Mouse (Mus musculus): ENCODE measurements at regions not wholly inside any gene's neighbourhood (a gene's known extent, or its start where the extent isn't known, plus 50 kb on each side); places are given as distances from the start of the nearest gene placed in this dataset.

DNA sequence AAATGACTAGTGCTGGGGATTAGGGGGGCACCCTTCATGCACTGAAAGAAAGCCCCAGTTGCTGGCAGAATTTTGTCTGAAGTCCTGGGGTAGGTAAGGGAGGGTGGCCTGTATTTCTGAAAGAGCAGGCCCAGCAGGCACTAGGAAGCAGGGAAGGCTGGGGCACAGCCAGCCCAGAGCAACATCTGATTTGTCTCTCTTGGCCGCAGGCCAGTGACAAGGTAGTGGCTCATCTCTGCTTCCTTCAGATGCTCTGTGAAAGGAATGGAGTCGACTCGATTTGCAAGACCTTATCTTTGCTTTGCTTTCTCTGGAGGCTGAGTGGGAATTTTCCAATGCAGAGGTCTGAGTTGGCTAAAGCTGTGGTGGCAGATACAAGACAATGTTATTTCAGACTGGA is 390.9 kb downstream of the Vps13c start:
- DNase-seq, result no peak
- Histone ChIP-seq H3K4me3 (no peak overlapping the region), H3K27me3 (ENCODE audit: control insufficient read depth, insufficient read depth, low read length) (no peaks in the 10 kb centered on the region), H3K9ac (ENCODE audit: low read depth, low read length) (no peak overlapping the region), H3K36me3 (ENCODE audit: control insufficient read depth, insufficient read depth, low read length) (no peaks in the 10 kb centered on the region), H3K79me2 (replicated peaks; ENCODE audit: control insufficient read depth, insufficient read depth, low read length) (no peaks in the 10 kb centered on the region), H3K27ac (no peak overlapping the region), H3K4me1 (ENCODE audit: control insufficient read depth, insufficient read depth, low read length) (no peaks in the 10 kb centered on the region)
- intact Hi-C loops (cut with DNase I), result no loop called here
- 17% methylated on average over 3 of the region's 3 CpGs for WGBS
- no peak for TF ChIP-seq CTCF (IDR thresholded peaks at IDR 0.05)
- TF ChIP-seq POLR2A (IDR thresholded peaks at IDR 0.05; ENCODE audit: insufficient read depth, low read depth, low read length), result no peak
- TF ChIP-seq EP300 (IDR thresholded peaks at IDR 0.05; ENCODE audit: insufficient read depth, low read depth, low read length), result no peak

- 47% methylated on average over 12 of the region's 12 CpGs for whole genome bisulfite sequencing
- Histone ChIP-seq H3K4me3 (no peak overlapping the region), H3K79me2 (replicated peaks; ENCODE audit: control insufficient read depth, insufficient read depth, low read length) (no peaks in the 10 kb centered on the region), H3K27ac (no peak overlapping the region), H3K36me3 (ENCODE audit: control insufficient read depth, insufficient read depth, low read length) (no peaks in the 10 kb centered on the region; the same call in 1 of the 2 replicates), H3K27me3 (ENCODE audit: control insufficient read depth, insufficient read depth, low read length) (no peaks in the 10 kb centered on the region), H3K9ac (ENCODE audit: low read depth, low read length) (no peak overlapping the region), H3K4me1 (ENCODE audit: control insufficient read depth, insufficient read depth, low read length) (no peaks in the 10 kb centered on the region)
- intact Hi-C loops (cut with DNase I), result no loop called here
- DNase-seq, result no peak
- TF ChIP-seq POLR2A (IDR thresholded peaks at IDR 0.05; ENCODE audit: insufficient read depth, low read depth, low read length) (no peak), CTCF (IDR thresholded peaks at IDR 0.05) (no peak), EP300 (IDR thresholded peaks at IDR 0.05; ENCODE audit: insufficient read depth, low read depth, low read length) (no peak)
These were observed 394.9 kb downstream of the Vps13c start for GRCm38 (mm10) chr9:68234979-68235649.

DNA sequence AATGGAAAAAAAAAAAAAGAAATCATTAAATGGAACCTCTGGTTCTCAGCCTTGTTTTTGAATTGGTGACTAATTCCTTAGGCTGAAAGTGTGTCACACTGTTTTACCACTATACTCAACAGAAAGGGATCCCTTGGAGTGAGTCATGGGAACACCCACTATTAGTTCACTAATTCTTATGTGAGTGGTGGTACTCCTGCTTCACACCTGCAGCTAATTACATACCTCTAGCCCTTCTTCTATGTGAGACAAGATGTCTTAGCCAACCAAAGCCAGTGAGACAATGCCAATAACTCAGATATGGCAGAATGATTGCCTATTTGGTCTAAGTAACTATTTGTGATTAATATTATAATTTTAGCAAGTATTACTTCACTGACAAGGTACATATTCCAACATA is 398.9 kb downstream of the Vps13c start:
- Histone ChIP-seq H3K4me1 (ENCODE audit: control insufficient read depth, insufficient read depth, low read length) (no peaks in the 10 kb centered on the region), H3K9ac (ENCODE audit: low read depth, low read length) (no peak overlapping the region), H3K27me3 (ENCODE audit: control insufficient read depth, insufficient read depth, low read length) (no peaks in the 10 kb centered on the region), H3K27ac (no peak overlapping the region), H3K4me3 (no peak overlapping the region), H3K79me2 (replicated peaks; ENCODE audit: control insufficient read depth, insufficient read depth, low read length) (no peaks in the 10 kb centered on the region), H3K36me3 (ENCODE audit: control insufficient read depth, insufficient read depth, low read length) (no peaks in the 10 kb centered on the region; the same call in 1 of the 2 replicates)
- DNase-seq, result no peak
- no peak for TF ChIP-seq POLR2A (IDR thresholded peaks at IDR 0.05; ENCODE audit: insufficient read depth, low read depth, low read length)
- no peak for TF ChIP-seq EP300 (IDR thresholded peaks at IDR 0.05; ENCODE audit: insufficient read depth, low read depth, low read length)
- TF ChIP-seq CTCF (IDR thresholded peaks at IDR 0.05), result no peak
- intact Hi-C loops (cut with DNase I), result no loop called here

DNA sequence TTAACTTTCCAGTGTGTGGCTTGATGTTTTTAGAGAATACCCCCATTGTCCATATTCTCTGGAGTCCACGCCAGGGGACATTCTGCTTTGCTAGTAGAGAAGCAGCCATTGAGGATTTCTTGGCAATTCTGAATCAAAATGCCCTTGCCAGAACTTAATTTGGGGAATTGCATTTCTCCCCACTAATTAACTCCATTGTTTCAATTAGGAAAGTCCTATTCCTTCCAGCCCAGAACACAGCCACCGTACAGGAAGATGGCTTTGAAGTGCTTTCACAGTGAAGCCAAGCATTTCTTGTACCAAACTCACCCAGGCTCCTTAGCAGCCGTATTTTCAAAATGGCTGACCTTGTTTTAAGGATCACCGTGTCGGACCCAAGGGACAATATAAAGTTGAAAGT is 399.4 kb downstream of the Vps13c start:
- Histone ChIP-seq H3K27me3 (ENCODE audit: control insufficient read depth, insufficient read depth, low read length) (no peaks in the 10 kb centered on the region), H3K36me3 (ENCODE audit: control insufficient read depth, insufficient read depth, low read length) (no peaks in the 10 kb centered on the region; the same call in 1 of the 2 replicates), H3K4me1 (ENCODE audit: control insufficient read depth, insufficient read depth, low read length) (no peaks in the 10 kb centered on the region), H3K9ac (ENCODE audit: low read depth, low read length) (no peak overlapping the region), H3K4me3 (no peak overlapping the region), H3K27ac (no peak overlapping the region), H3K79me2 (replicated peaks; ENCODE audit: control insufficient read depth, insufficient read depth, low read length) (no peaks in the 10 kb centered on the region)
- DNase-seq, result no peak
- intact Hi-C loops (cut with DNase I), result no loop called here
- 90% methylated on average over 5 of the region's 5 CpGs for WGBS
- TF ChIP-seq CTCF (IDR thresholded peaks at IDR 0.05) (no peak), POLR2A (IDR thresholded peaks at IDR 0.05; ENCODE audit: insufficient read depth, low read depth, low read length) (no peak), EP300 (IDR thresholded peaks at IDR 0.05; ENCODE audit: insufficient read depth, low read depth, low read length) (no peak)

DNA sequence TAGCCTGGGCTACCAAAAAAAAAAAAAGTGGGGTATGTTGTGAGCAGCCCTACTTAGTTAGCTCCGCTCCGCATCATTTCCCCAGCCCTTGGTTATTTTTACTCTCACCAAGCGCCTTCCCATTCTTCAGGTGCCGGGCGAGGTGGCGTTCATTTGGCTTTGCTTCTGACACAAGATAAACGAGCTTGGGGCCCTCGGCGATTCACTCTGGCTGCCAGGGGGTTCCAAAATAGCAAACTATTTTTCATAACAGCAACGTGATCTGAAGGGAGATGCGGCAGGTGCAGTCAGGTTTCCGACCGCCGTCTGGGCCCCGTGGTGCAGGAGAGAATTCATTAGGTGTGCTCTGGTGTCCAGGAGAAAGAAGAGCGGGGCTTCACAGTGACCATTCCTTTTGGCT is 403.6 kb upstream of the Rora start:
- intact Hi-C loops (cut with DNase I), result loop anchor here (5.0 kb wide), 1 partner anchor 233 kb away; no protein-coding TSS in a partner anchor

GRCm38 (mm10) chr9:68254218-68254617 is 399.4 kb upstream of the Rora start:
- no peak overlapping the region for H3K27ac ChIP-seq
- WGBS, result 32% methylated on average over 3 of the region's 3 CpGs
- no peaks in the 10 kb centered on the region for H3K4me1 ChIP-seq (ENCODE audit: control insufficient read depth, insufficient read depth, low read length)
- no peak overlapping the region for H3K9ac ChIP-seq (ENCODE audit: low read depth, low read length)
- no peaks in the 10 kb centered on the region for H3K36me3 ChIP-seq (ENCODE audit: control insufficient read depth, insufficient read depth, low read length)
- H3K27me3 ChIP-seq (ENCODE audit: control insufficient read depth, insufficient read depth, low read length), result no peaks in the 10 kb centered on the region
- no peak overlapping the region for H3K4me3 ChIP-seq
- no peaks in the 10 kb centered on the region for H3K79me2 ChIP-seq (replicated peaks; ENCODE audit: control insufficient read depth, insufficient read depth, low read length)
- peak; percentile 13 to 38 for DNase-seq
- intact Hi-C loops (cut with DNase I), result loop anchor here (1.0 to 5.0 kb wide), 2 partner anchors 237 to 463 kb away; no protein-coding TSS in a partner anchor
- TF ChIP-seq CTCF (IDR thresholded peaks at IDR 0.05), result peak; percentile 77
- no peak for TF ChIP-seq POLR2A (IDR thresholded peaks at IDR 0.05; ENCODE audit: insufficient read depth, low read depth, low read length)
- TF ChIP-seq EP300 (IDR thresholded peaks at IDR 0.05; ENCODE audit: insufficient read depth, low read depth, low read length), result 0 out of 2 replicates have a peak, but pooled peaks have one; percentile 35

More for the DNA sequence above, 403.6 kb upstream of the Rora start:
- WGBS, result 66% methylated on average over 16 of the region's 16 CpGs
- H3K4me1 ChIP-seq (ENCODE audit: control insufficient read depth, insufficient read depth, low read length), result no peaks in the 10 kb centered on the region
- DNase-seq, result no peak
- no peak overlapping the region for H3K27ac ChIP-seq
- no peak for TF ChIP-seq POLR2A (IDR thresholded peaks at IDR 0.05; ENCODE audit: insufficient read depth, low read depth, low read length)
- no peak for TF ChIP-seq CTCF (IDR thresholded peaks at IDR 0.05)
- TF ChIP-seq EP300 (IDR thresholded peaks at IDR 0.05; ENCODE audit: insufficient read depth, low read depth, low read length), result no peak
- H3K9ac ChIP-seq (ENCODE audit: low read depth, low read length), result no peak overlapping the region
- no peaks in the 10 kb centered on the region for H3K36me3 ChIP-seq (ENCODE audit: control insufficient read depth, insufficient read depth, low read length)
- H3K4me3 ChIP-seq, result no peak overlapping the region
- H3K79me2 ChIP-seq (replicated peaks; ENCODE audit: control insufficient read depth, insufficient read depth, low read length), result no peaks in the 10 kb centered on the region
- H3K27me3 ChIP-seq (ENCODE audit: control insufficient read depth, insufficient read depth, low read length), result no peaks in the 10 kb centered on the region
